Mouse (Mus musculus): Measurements from ENCODE around the gene Myo19.

DNA sequence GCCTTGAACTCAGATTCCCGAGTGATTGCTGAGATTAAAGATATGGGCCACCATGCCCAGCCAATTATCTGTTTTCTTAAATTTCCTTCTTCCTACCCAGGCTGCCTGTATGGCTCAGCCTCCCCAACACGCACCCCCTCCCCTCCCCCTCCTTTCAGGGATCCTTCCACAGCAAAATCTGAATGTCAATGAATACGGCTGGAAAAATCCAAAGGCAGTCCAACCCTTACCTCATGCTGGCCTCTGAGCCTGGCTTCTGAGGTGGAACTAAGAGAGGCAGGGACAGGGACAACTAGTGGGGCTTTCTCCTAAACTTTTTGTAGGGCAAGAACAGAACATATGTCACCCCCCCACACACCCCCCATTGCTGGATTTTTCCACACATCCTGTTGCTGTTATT is 68.2 kb downstream of the Myo19 start:
- TF ChIP-seq CTCF (conservative IDR thresholded peaks at IDR 0.05; ENCODE audit: insufficient read depth, insufficient read length, low read depth, low read length) (no peak), POLR2A (IDR thresholded peaks at IDR 0.05; ENCODE audit: low read depth, low read length) (no peak)
